Mouse (Mus musculus) lung, adult 2 months (tissue): ENCODE data around the gene Ift140.

Source experiments
- CTCF ChIP-seq: fragments of 200-500 bp; IDR thresholded peaks from 2 replicates; pipeline ENCODE4 v1.5.1; 2011; ENCODE audit warnings: mild to moderate bottlenecking, low read length, control low read depth; ENCODE audit not compliant: insufficient read depth
- POLR2A ChIP-seq: fragments of 200-500 bp; IDR thresholded peaks from 2 replicates; pipeline ENCODE4 v1.6.1; 2011; ENCODE audit warnings: low read depth, mild to moderate bottlenecking, control low read depth, low read length, borderline replicate concordance; ENCODE audit errors: extremely low read depth

DNA sequence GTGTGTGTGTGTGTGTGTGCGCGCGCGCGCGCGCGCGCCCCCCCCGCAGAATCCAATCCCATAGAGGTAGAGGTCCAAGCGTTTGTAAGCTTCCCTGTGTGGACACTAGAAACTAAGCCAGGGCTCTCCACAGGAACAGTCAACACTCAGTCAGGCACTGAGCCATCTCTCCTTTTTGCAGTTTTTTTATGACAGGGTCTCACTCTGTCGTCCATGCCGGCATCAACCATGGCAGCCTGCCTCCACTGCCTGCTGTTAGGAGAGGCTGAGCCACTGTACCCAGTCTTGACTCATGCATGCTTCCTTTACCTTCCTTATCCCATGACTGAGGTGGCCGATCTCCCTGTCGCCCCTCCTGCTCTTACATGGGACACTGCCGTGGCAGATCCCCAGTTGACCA, 91.9 kb downstream of the Ift140 start:
- TF ChIP-seq POLR2A, result no peak
- no peak for TF ChIP-seq CTCF
